Mouse (Mus musculus): ENCODE results near the gene Rhox10. TPM values are rescaled to one million over a fixed set of nuclear protein-coding genes. Genes with fewer than 3 reads are reported as not detected.
"Not testable (repeated sequence)": the region's sequence is repeated elsewhere in the genome, so short reads cannot be mapped to it uniquely, and the experiment has no call there.

The Rhox10 gene
- polyA plus RNA-seq (2012; rRNA removed): not detected in 2 replicates

DNA sequence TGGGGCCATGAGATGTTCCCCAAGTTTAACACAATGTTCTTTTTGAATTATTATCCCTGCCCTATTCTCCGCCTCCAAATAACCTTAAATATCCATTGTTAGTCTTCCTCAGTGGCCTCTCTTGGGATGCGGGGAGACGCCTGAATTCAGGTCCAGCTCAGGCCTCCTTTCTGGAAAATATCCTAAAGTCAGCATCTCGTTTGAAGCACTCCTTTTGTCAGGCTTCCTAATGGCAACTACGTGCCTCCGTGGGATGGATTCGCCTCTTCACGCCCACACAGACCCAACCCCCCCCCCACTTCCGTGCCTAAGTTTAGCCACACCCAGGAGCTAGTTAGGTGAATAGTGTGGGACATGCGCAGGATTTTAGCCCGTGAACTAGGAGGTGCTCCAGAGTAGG is at the start of gene Rhox10:
Gene Rhox10, plus strand, starts transcription at position 301 of the 400 bp plus-strand sequence.
- H3K27me3 ChIP-seq (ENCODE audit: control insufficient read depth, insufficient read depth, low read length): no peaks in the 10 kb centered on the region
- 89% methylated on average over 11 of the region's 11 CpGs for WGBS
- TF ChIP-seq CTCF (IDR thresholded peaks at IDR 0.05; ENCODE audit: borderline replicate concordance, insufficient read depth, low read depth, low read length): no peak
- no peak for TF ChIP-seq POLR2A (IDR thresholded peaks at IDR 0.05; ENCODE audit: borderline replicate concordance, insufficient read depth, low read length)
- no peaks in the 10 kb centered on the region for H3K4me1 ChIP-seq (ENCODE audit: control insufficient read depth, insufficient read depth, low read length)
- H3K4me3 ChIP-seq (replicated peaks; ENCODE audit: insufficient read depth, low read depth, low read length): no peak within 1 kb of the TSS
- DNase-seq: no peak
- H3K27ac ChIP-seq (ENCODE audit: insufficient read depth, low read length): no peak within 1 kb of the TSS

DNA sequence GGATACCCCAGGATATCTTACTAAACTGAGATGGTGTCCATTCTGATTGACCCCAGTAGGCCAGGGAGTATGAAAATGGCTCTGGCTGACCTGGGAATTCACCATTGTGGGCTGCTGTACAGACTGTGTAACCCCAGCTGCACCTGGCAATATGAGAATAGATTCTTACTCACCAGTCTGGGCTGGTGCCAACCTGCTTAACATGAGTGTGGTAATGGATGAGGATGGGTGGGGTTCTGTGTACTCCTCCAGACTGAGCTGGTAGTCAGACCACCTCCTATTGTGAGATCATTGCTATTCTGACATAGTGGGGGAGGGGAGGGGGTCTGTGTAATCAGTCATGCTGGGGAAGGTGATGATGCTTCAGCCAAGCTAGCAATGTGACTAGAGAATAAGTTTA is 47.7 kb upstream of the Rhox10 start, which contains the start of gene Btg1-ps1:
Gene Btg1-ps1, minus strand, starts transcription at position 219 of the 400 bp plus-strand sequence.
- DNase-seq; H3K27me3 ChIP-seq (ENCODE audit: control insufficient read depth, insufficient read depth, low read length); H3K4me1 ChIP-seq (ENCODE audit: control insufficient read depth, insufficient read depth, low read length); H3K27ac ChIP-seq (ENCODE audit: insufficient read depth, low read length); H3K4me3 ChIP-seq (replicated peaks; ENCODE audit: insufficient read depth, low read depth, low read length): not testable (repeated sequence)

DNA sequence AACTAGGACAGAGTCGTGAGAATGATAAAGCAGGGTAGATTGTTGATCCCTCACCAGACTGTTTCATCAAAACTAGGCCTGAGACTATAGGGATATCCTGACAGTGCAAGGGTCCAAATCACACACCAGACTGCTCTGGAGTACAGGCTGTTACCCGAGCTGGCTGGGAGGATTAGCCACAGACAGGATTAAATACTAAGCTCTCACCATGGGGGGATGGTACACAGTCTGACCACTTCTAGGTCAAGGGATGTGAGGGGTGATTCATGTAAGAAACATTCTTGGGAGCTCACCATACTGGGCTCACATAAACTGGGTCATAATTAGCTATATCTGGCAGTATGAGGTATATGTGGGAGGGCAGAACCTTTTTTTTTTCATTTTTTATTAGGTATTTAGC is 32.4 kb upstream of the Rhox10 start:
- DNase-seq: no peak
- WGBS: 70% methylated on average over 2 of the region's 2 CpGs
- Histone ChIP-seq H3K4me3 (replicated peaks; ENCODE audit: insufficient read depth, low read depth, low read length) (no peak overlapping the region), H3K27me3 (ENCODE audit: control insufficient read depth, insufficient read depth, low read length) (no peaks in the 10 kb centered on the region), H3K27ac (ENCODE audit: insufficient read depth, low read length) (no peak overlapping the region), H3K4me1 (ENCODE audit: control insufficient read depth, insufficient read depth, low read length) (no peaks in the 10 kb centered on the region)
- TF ChIP-seq CTCF (IDR thresholded peaks at IDR 0.05; ENCODE audit: borderline replicate concordance, insufficient read depth, low read depth, low read length) (no peak), POLR2A (IDR thresholded peaks at IDR 0.05; ENCODE audit: borderline replicate concordance, insufficient read depth, low read length) (no peak)

DNA sequence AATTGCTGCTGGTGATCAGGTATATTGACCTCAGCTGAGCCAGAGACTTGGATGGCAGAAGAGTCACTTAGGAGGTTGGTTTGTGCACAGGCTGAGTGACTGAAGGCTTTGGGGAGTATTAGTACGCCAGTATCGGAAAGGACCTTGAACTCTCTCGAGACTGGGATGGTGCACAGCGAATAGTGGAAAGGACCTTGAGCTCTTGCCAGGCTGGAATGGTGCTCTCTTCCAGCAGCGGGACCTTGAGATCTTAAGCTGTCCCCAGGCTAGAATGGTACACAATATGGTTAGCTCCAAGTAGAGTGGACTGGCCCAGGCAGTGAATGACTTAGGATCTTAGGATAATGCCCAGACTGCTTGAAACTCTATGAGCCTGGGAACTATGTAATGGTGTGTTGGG is 26.6 kb upstream of the Rhox10 start:
- TF ChIP-seq CTCF (IDR thresholded peaks at IDR 0.05; ENCODE audit: borderline replicate concordance, insufficient read depth, low read depth, low read length) (no peak), POLR2A (IDR thresholded peaks at IDR 0.05; ENCODE audit: borderline replicate concordance, insufficient read depth, low read length) (no peak)
- DNase-seq: no peak
- 94% methylated on average over 5 of the region's 5 CpGs for WGBS
- H3K4me3 ChIP-seq (replicated peaks; ENCODE audit: insufficient read depth, low read depth, low read length): no peak overlapping the region
- H3K4me1 ChIP-seq (ENCODE audit: control insufficient read depth, insufficient read depth, low read length): no peaks in the 10 kb centered on the region
- H3K27me3 ChIP-seq (ENCODE audit: control insufficient read depth, insufficient read depth, low read length): no peaks in the 10 kb centered on the region
- no peak overlapping the region for H3K27ac ChIP-seq (ENCODE audit: insufficient read depth, low read length)

DNA sequence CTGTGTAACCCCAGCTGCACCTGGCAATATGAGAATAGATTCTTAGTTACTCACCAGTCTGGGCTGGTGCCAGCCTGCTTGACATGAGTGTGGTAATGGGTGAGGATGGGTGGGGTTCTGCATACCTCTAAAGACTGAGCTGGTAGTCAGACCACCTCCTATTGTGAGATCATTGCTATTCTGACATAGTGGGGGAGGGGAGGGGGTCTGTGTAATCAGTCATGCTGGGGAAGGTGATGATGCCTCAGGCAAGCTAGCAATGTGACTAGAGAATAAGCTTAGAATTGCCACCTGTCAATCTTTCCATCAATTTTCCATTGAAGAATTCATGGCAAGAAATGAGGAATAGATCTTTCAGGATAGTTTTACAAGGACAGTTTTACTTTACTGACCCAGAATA is 23.3 kb upstream of the Rhox10 start, which contains the start of gene Btg1-ps2:
Gene Btg1-ps2, minus strand, starts transcription at position 101 of the 400 bp plus-strand sequence.
- H3K27ac ChIP-seq (ENCODE audit: insufficient read depth, low read length); DNase-seq: not testable (repeated sequence)

DNA sequence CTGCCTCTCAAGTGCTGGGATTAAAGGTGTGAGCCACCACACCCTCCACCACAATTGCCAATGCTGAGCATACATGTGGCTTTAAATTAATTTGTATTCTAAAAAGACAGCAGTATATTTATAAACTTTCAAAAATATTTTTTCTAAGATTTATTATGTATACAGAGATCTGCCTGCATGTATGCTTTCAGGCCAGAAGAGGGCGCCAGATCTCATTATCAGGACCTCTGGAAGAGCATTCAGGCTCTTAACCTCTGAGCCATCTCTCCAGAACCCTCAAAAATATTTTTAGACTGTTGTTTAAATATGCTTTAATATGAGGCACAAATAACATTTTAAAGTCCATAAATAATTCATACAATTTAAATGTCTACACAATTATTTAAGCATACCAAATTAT is 4.7 kb upstream of the Rhox10 start:
- DNase-seq: no peak
- TF ChIP-seq POLR2A (IDR thresholded peaks at IDR 0.05; ENCODE audit: borderline replicate concordance, insufficient read depth, low read length): no peak
- TF ChIP-seq CTCF (IDR thresholded peaks at IDR 0.05; ENCODE audit: borderline replicate concordance, insufficient read depth, low read depth, low read length): peak; percentile 20; the same call in 1 of the 2 replicates
- H3K4me3 ChIP-seq (replicated peaks; ENCODE audit: insufficient read depth, low read depth, low read length): no peak overlapping the region
- H3K27ac ChIP-seq (ENCODE audit: insufficient read depth, low read length): no peak overlapping the region
- H3K27me3 ChIP-seq (ENCODE audit: control insufficient read depth, insufficient read depth, low read length): no peaks in the 10 kb centered on the region
- no peaks in the 10 kb centered on the region for H3K4me1 ChIP-seq (ENCODE audit: control insufficient read depth, insufficient read depth, low read length)
- 0% methylated on average over 1 of the region's 1 CpGs for WGBS

More for the DNA sequence above, 23.3 kb upstream of the Rhox10 start, which contains the start of gene Btg1-ps2:
- not testable (repeated sequence) for H3K27me3 ChIP-seq (ENCODE audit: control insufficient read depth, insufficient read depth, low read length); H3K4me3 ChIP-seq (replicated peaks; ENCODE audit: insufficient read depth, low read depth, low read length); H3K4me1 ChIP-seq (ENCODE audit: control insufficient read depth, insufficient read depth, low read length)

DNA sequence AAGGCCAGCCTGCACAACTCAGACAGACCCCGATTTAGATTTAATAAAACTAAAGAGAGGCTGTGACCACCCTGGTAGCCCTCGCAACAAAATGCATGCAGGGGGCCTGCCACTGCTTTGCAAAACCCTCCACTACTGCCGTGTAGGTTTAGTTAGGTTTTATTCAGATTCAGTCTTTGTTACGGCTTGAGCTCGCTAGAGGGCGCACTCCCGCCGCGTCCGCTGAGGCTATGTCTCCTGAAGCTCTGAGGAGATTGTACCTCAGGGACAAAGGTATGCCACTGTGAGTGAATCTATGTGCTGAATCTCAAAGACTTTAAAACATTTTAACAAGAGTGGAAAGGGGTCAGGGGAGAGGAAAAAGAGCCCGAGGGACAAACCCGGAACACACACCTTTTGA is 18.0 kb downstream of the Rhox10 start:
- peak; percentile 20 to 45 for DNase-seq
- TF ChIP-seq CTCF (IDR thresholded peaks at IDR 0.05; ENCODE audit: borderline replicate concordance, insufficient read depth, low read depth, low read length) (peak; percentile 54), POLR2A (IDR thresholded peaks at IDR 0.05; ENCODE audit: borderline replicate concordance, insufficient read depth, low read length) (no peak)
- 13% methylated on average over 12 of the region's 12 CpGs for WGBS
- Histone ChIP-seq H3K27me3 (ENCODE audit: control insufficient read depth, insufficient read depth, low read length) (no peaks in the 10 kb centered on the region), H3K4me1 (ENCODE audit: control insufficient read depth, insufficient read depth, low read length) (no peaks in the 10 kb centered on the region), H3K4me3 (replicated peaks; ENCODE audit: insufficient read depth, low read depth, low read length) (no peak overlapping the region), H3K27ac (ENCODE audit: insufficient read depth, low read length) (no peak overlapping the region)

DNA sequence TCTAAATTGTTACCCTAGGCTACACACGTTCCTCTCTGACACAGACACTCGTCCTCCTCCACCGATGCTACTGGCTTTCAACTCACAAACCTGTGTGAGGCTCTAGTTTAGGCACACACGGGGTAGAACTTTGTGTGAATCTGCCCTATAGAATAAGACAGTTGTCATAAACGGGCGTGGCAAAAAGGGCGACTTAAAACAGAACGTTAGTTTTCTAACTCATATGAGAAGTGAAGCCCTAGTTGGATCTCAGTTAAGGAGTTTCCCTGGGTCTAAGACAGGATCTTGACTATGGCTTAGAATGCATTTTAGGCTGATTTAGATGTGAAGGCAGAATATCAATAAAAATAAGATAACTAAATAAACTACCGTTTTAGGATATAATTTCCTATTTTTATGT is 18.8 kb downstream of the Rhox10 start, which contains the start of gene Rhox11:
Gene Rhox11, minus strand, starts transcription at position 101 of the 400 bp plus-strand sequence.
- H3K4me1 ChIP-seq (ENCODE audit: control insufficient read depth, insufficient read depth, low read length): no peaks in the 10 kb centered on the region
- no peak for TF ChIP-seq POLR2A (IDR thresholded peaks at IDR 0.05; ENCODE audit: borderline replicate concordance, insufficient read depth, low read length)
- no peak for TF ChIP-seq CTCF (IDR thresholded peaks at IDR 0.05; ENCODE audit: borderline replicate concordance, insufficient read depth, low read depth, low read length)
- no peak within 1 kb of the TSS for H3K4me3 ChIP-seq (replicated peaks; ENCODE audit: insufficient read depth, low read depth, low read length)
- DNase-seq: no peak
- no peak within 1 kb of the TSS for H3K27ac ChIP-seq (ENCODE audit: insufficient read depth, low read length)
- H3K27me3 ChIP-seq (ENCODE audit: control insufficient read depth, insufficient read depth, low read length): no peaks in the 10 kb centered on the region
- 84% methylated on average over 9 of the region's 9 CpGs for WGBS

Data from cerebellum, adult 2 months (tissue).